Mouse (Mus musculus): ENCODE data around the gene Lrrc18.

Lrrc18 gene

DNA sequence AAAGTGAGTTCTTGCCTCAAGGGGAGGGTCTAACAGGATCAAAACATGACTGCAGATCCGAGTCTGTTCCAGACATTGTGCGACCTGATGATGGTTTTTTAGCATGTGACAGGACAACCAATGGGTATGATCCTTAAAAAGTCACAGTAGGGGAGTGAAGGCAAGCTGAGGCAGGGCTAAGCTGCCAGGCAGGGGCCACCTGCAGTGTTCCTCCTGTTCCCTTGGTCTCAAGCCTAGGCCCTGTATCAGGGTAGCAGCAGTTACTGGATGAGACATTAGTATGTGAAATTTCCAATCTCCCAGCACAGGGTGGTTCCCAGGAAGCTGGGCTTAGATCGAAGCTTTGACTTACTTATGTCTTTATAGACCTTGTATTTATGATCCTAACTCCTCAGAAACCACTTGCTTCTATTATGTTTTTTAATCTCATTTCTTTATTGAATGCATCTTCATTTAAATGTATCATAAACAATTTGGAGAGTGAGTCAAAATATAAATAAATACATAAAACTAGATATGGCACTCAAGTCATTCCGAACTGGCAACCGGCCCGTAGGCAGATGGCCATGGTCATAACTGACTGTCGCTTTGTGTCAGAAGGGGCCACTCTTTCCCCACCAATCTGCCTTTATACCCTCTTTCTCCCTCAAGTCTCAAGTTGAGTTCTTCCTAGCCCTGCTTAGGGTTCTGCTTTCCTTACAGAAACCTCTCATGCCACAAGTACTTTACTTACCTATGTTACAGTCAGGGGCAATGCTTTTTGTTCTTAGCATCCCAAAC, 67.9 kb downstream of the Lrrc18 start:
- no peak for DNase-seq

DNA sequence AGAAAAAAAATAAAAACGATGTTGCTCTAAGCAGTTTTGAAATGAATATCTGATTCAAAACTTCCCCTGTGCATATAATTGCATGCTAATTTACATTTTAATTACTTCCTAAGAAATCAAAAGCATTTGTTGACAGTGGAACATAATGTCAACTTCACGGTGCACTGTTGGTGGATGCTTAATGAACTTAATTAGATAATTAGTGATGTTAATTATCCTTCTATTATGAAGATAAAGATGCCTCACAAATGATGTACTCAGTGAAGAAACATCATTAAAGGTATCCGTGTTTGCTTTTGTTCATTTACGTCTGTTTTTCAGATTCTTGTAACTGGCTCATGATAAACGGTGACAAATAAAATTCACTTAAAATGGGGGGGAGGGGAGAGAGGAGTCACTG, 71.8 kb downstream of the Lrrc18 start:
- DNase-seq = no peak

All from right cerebral cortex, postnatal 25 days (tissue).